ENCODE assay signal across 8 mouse cellular contexts in genomic region chrX:11139971-11140421, GRCm38 (mm10).
DNase-seq lines count a peak whose midpoint lies in the region; ATAC-seq lines count a peak whose summit lies in the region.

No protein-coding gene starts in this region.

- H3K27me3 ChIP-seq in hindbrain, embryonic 15.5 days = no peaks in the 10 kb centered on the region
- no peaks in the 10 kb centered on the region for H3K27me3 ChIP-seq in hindbrain, embryonic 11.5 days (ENCODE audit: control insufficient read depth, insufficient read depth, low read length)
- no peaks in the 10 kb centered on the region for H3K27me3 ChIP-seq in intestine, embryonic 16.5 days (replicated peaks; ENCODE audit: control insufficient read depth, insufficient read depth, low read length)

- no peak overlapping the region for H3K4me3 ChIP-seq in hindbrain, embryonic 15.5 days
- H3K4me3 ChIP-seq in hindbrain, embryonic 11.5 days (ENCODE audit: low read depth, low read length) = no peak overlapping the region
- H3K4me3 ChIP-seq in intestine, embryonic 16.5 days (ENCODE audit: low read length) = no peak overlapping the region

- H3K4me1 ChIP-seq in hindbrain, embryonic 15.5 days (replicated peaks) = no peaks in the 10 kb centered on the region
- no peaks in the 10 kb centered on the region for H3K4me1 ChIP-seq in hindbrain, embryonic 11.5 days (replicated peaks; ENCODE audit: control insufficient read depth, insufficient read depth, low read length)
- H3K4me1 ChIP-seq in intestine, embryonic 16.5 days (ENCODE audit: control insufficient read depth, insufficient read depth, low read length) = no peaks in the 10 kb centered on the region

- H3K36me3 ChIP-seq in hindbrain, embryonic 15.5 days = no peaks in the 10 kb centered on the region
- no peaks in the 10 kb centered on the region for H3K36me3 ChIP-seq in hindbrain, embryonic 11.5 days (ENCODE audit: control insufficient read depth, insufficient read depth, low read length)
- H3K36me3 ChIP-seq in intestine, embryonic 16.5 days (ENCODE audit: control insufficient read depth, insufficient read depth, low read length) = no peaks in the 10 kb centered on the region

- ATAC-seq in hindbrain, embryonic 15.5 days (ENCODE audit: low FRiP score, low read depth) = 0 out of 2 replicates have a peak, but pooled peaks have one; percentile 19
- ATAC-seq in hindbrain, embryonic 11.5 days (ENCODE audit: low FRiP score) = no peak
- no peak for ATAC-seq in intestine, embryonic 16.5 days

- WGBS in hindbrain, embryonic 15.5 days = 58% methylated on average over 8 of the region's 8 CpGs
- WGBS in hindbrain, embryonic 11.5 days = 62% methylated on average over 8 of the region's 8 CpGs
- WGBS in intestine, embryonic 16.5 days = 42% methylated on average over 8 of the region's 8 CpGs

- no peak overlapping the region for H3K27ac ChIP-seq in hindbrain, embryonic 15.5 days (replicated peaks)
- H3K27ac ChIP-seq in hindbrain, embryonic 11.5 days (ENCODE audit: low read depth, low read length) = no peak overlapping the region
- H3K27ac ChIP-seq in intestine, embryonic 16.5 days (ENCODE audit: low read length) = no peak overlapping the region

- no peaks in the 10 kb centered on the region for H3K9me3 ChIP-seq in hindbrain, embryonic 15.5 days
- no peaks in the 10 kb centered on the region for H3K9me3 ChIP-seq in hindbrain, embryonic 11.5 days (ENCODE audit: control insufficient read depth, low read length)
- H3K9me3 ChIP-seq in intestine, embryonic 16.5 days (ENCODE audit: control insufficient read depth, low read length) = no peaks in the 10 kb centered on the region

- no peak for DNase-seq in hindbrain, embryonic 11.5 days (ENCODE audit: low spot score)
- peak; percentile 21 to 53 for DNase-seq in adrenal gland, adult 18-20 months (ENCODE audit: low spot score in 2 of 2)
- peak; percentile 59 for DNase-seq in gastrocnemius, adult 18-20 months (ENCODE audit: low spot score)
- DNase-seq in kidney, postnatal 14 days = peak; percentile 65
- DNase-seq in urinary bladder, postnatal 36 days (ENCODE audit: low spot score in 2 of 2) = peak; percentile 0 to 57
- no peak for DNase-seq in thymus, postnatal 36 days

- H3K4me2 ChIP-seq in hindbrain, embryonic 15.5 days = no peak overlapping the region
- H3K4me2 ChIP-seq in hindbrain, embryonic 11.5 days (replicated peaks; ENCODE audit: low read depth, low read length) = no peak overlapping the region
- no peak overlapping the region for H3K4me2 ChIP-seq in intestine, embryonic 16.5 days (ENCODE audit: low read depth, low read length)

- no peak overlapping the region for H3K9ac ChIP-seq in hindbrain, embryonic 15.5 days
- no peak overlapping the region for H3K9ac ChIP-seq in hindbrain, embryonic 11.5 days (ENCODE audit: low read depth, low read length)
- no peak overlapping the region for H3K9ac ChIP-seq in intestine, embryonic 16.5 days (ENCODE audit: low read depth, low read length)

Comparison
In these comparisons a context has a peak if more than half of its experiments do, and no peak if none do; other contexts are left out.
1. DNase-seq: peak in adrenal gland, adult 18-20 months (2 of 2), gastrocnemius, adult 18-20 months (single experiment), kidney, postnatal 14 days (single experiment) and urinary bladder, postnatal 36 days (2 of 2); none in hindbrain, embryonic 11.5 days (single experiment) and thymus, postnatal 36 days (0 of 2).